Mouse (Mus musculus): ENCODE data around the gene Neurl4. TPM values are rescaled to one million over a fixed set of nuclear protein-coding genes. Genes with fewer than 3 reads are reported as not detected.

Gene Neurl4
- polyA plus RNA-seq, 1 experiment from 2014 or later = 18.7 TPM

DNA sequence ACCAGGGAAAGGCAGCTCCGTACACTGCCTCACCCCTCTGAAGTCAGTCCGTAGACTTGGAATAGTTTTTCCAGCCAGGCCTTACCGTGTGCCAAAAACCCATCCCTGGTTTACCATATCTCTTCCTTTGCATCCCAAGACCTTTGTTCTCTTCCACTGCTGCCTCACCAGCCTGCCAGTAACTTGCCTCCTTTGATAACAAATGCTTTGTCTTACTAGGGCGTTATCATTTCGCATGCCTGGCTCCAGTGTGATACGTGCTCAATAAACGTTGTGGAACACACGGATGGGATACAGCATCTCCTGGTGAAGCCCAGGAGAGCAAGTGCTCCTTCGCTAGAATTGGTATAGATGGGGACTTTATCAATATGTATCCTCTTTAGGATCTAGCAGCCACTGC, 33.5 kb upstream of the Neurl4 start:
- no peaks in the 10 kb centered on the region for H3K4me1 ChIP-seq (ENCODE audit: control insufficient read depth, insufficient read depth, low read length)
- WGBS = 77% methylated on average over 9 of the region's 9 CpGs
- H3K9me3 ChIP-seq (replicated peaks; ENCODE audit: control insufficient read depth, low read length, poor library complexity, severe bottlenecking) = no peaks in the 10 kb centered on the region
- H3K4me2 ChIP-seq (ENCODE audit: low read length) = no peak overlapping the region
- H3K9ac ChIP-seq (ENCODE audit: low read depth, low read length) = no peak overlapping the region
- no peak overlapping the region for H3K4me3 ChIP-seq (ENCODE audit: low read depth, low read length)
- no peaks in the 10 kb centered on the region for H3K27me3 ChIP-seq (ENCODE audit: control insufficient read depth, insufficient read depth, low read depth, low read length)
- no peak overlapping the region for H3K27ac ChIP-seq (ENCODE audit: low read length)
- no peak for ATAC-seq
- H3K36me3 ChIP-seq (ENCODE audit: control insufficient read depth, insufficient read depth, low read length) = no peaks in the 10 kb centered on the region

DNA sequence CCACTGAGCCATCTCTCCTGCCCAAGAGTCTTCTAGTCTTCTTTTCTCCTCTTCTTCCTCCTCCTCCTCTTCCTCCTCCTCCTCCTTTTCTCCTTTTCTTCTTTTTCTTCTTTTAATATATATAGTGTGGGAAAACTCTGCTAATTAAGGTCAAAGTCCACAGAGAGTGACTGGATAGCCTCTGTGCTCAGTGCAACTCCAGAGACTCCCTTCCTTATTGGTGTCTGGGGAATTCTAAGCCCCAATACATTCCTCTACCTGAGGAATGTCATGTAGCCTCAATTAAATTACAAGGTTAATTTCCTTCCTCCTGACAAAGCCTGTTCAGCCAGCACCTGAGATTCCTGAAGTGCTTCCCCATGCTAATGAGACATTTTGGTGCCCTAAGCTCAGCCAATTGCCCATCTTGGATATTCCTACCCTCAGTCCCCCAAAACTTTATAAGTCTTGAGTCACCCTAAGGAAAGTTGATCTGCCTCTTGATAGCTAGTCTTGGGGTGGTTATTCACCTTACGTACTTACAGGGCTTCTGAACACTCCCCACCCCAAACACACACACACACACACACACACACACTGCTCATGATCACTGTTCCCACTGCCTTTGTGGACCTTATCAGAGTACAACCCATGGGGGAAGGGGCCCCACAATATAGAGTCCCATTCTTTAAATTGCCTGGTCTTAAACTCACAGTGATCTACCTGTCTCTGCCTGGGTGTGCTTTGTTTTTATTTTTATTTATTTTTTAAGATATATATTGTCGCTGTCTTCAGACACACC, 30.4 kb upstream of the Neurl4 start:
- Histone ChIP-seq H3K9ac (ENCODE audit: low read depth, low read length) (no peak overlapping the region), H3K9me3 (replicated peaks; ENCODE audit: control insufficient read depth, low read length, poor library complexity, severe bottlenecking) (no peaks in the 10 kb centered on the region), H3K36me3 (ENCODE audit: control insufficient read depth, insufficient read depth, low read length) (no peaks in the 10 kb centered on the region), H3K4me3 (ENCODE audit: low read depth, low read length) (no peak overlapping the region), H3K4me2 (ENCODE audit: low read length) (no peak overlapping the region), H3K4me1 (ENCODE audit: control insufficient read depth, insufficient read depth, low read length) (no peaks in the 10 kb centered on the region), H3K27me3 (ENCODE audit: control insufficient read depth, insufficient read depth, low read depth, low read length) (no peaks in the 10 kb centered on the region), H3K27ac (ENCODE audit: low read length) (no peak overlapping the region)
- no peak for ATAC-seq
- 92% methylated on average over 2 of the region's 2 CpGs for WGBS

DNA sequence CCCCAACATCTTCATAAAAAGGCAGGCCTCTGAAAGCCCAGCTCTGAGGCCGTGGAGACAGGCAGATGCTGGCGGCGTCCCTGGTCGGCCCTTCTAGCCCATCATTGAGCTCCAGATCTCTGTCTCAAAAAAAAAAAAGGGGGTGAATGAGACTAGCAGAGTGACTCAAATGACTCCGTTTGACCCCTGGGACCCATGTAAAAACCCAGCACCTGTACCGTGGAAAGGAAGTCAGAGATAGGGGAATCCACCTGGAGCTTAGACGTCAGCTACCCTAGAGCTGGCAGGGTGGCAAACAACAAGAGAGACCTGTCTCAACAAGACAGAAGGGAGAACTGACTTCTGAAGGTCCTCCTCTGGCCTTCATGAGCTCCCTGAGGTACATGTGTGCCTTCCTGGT, 29.1 kb upstream of the Neurl4 start:
- 90% methylated on average over 7 of the region's 7 CpGs for WGBS
- Histone ChIP-seq H3K27me3 (ENCODE audit: control insufficient read depth, insufficient read depth, low read depth, low read length) (no peaks in the 10 kb centered on the region), H3K9ac (ENCODE audit: low read depth, low read length) (no peak overlapping the region), H3K4me3 (ENCODE audit: low read depth, low read length) (no peak overlapping the region), H3K4me1 (ENCODE audit: control insufficient read depth, insufficient read depth, low read length) (no peaks in the 10 kb centered on the region), H3K4me2 (ENCODE audit: low read length) (no peak overlapping the region), H3K9me3 (replicated peaks; ENCODE audit: control insufficient read depth, low read length, poor library complexity, severe bottlenecking) (no peaks in the 10 kb centered on the region), H3K27ac (ENCODE audit: low read length) (no peak overlapping the region), H3K36me3 (ENCODE audit: control insufficient read depth, insufficient read depth, low read length) (no peaks in the 10 kb centered on the region)
- no peak for ATAC-seq

DNA sequence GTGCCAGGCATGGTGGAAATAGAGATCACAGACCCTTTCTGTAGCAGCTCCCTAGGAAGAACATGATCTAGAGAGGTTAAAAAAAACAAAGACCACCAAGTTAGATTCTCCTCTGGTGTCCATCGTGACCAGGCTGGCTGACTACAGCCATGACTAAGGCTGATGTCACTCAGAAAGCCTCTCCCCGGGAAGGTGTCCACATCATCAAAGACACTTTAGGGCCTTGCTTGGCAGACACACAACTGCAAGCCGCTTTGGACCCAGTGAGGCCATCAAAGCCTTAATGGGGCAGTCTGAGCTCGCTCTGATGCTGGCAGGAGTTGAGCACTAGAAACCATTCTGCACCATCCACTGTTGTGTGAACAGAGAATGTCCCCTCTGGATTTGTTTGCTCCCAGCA, 28.4 kb upstream of the Neurl4 start:
- Histone ChIP-seq H3K4me2 (ENCODE audit: low read length) (no peak overlapping the region), H3K27ac (ENCODE audit: low read length) (no peak overlapping the region), H3K4me1 (ENCODE audit: control insufficient read depth, insufficient read depth, low read length) (0 out of 2 replicates have a peak, but pooled peaks cover 2% of the 10 kb centered on the region), H3K27me3 (ENCODE audit: control insufficient read depth, insufficient read depth, low read depth, low read length) (no peaks in the 10 kb centered on the region), H3K4me3 (ENCODE audit: low read depth, low read length) (no peak overlapping the region), H3K36me3 (ENCODE audit: control insufficient read depth, insufficient read depth, low read length) (no peaks in the 10 kb centered on the region), H3K9me3 (replicated peaks; ENCODE audit: control insufficient read depth, low read length, poor library complexity, severe bottlenecking) (no peaks in the 10 kb centered on the region), H3K9ac (ENCODE audit: low read depth, low read length) (no peak overlapping the region)
- 81% methylated on average over 4 of the region's 4 CpGs for WGBS
- no peak for ATAC-seq

GRCm38 (mm10) chr11:69876186-69876585, 24.7 kb upstream of the Neurl4 start:
- WGBS = 82% methylated on average over 7 of the region's 7 CpGs
- no peaks in the 10 kb centered on the region for H3K36me3 ChIP-seq (ENCODE audit: control insufficient read depth, insufficient read depth, low read length)
- no peak overlapping the region for H3K27ac ChIP-seq (ENCODE audit: low read length)
- H3K4me1 ChIP-seq (ENCODE audit: control insufficient read depth, insufficient read depth, low read length) = peaks cover 6% of the 10 kb centered on the region; the same call in 1 of the 2 replicates
- no peak overlapping the region for H3K4me2 ChIP-seq (ENCODE audit: low read length)
- H3K4me3 ChIP-seq (ENCODE audit: low read depth, low read length) = no peak overlapping the region
- no peak overlapping the region for H3K9ac ChIP-seq (ENCODE audit: low read depth, low read length)
- no peaks in the 10 kb centered on the region for H3K9me3 ChIP-seq (replicated peaks; ENCODE audit: control insufficient read depth, low read length, poor library complexity, severe bottlenecking)
- ATAC-seq = no peak
- H3K27me3 ChIP-seq (ENCODE audit: control insufficient read depth, insufficient read depth, low read depth, low read length) = no peaks in the 10 kb centered on the region; the same call in 1 of the 2 replicates

DNA sequence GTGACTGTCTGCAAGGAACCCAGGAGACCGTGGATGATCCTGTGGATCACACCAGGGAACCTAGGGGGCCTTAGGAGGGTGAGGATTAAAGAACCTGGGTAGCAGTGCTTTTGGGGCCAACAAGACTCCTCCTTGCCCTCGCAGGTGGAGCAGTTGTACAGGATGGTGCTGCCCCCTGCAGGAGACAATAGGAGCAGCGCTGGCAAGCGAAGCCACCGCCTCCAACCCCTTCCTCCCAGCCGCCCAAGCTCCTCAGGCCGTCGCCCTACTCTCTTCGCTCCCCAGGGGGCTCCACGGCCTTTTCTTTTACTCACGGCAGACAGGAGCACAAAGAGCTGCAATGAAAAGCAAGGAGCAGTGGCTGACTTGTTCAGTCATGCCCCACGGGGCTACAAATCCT, 24.0 kb upstream of the Neurl4 start:
- no peak for ATAC-seq
- 2% methylated on average over 12 of the region's 12 CpGs for WGBS
- H3K4me1 ChIP-seq (ENCODE audit: control insufficient read depth, insufficient read depth, low read length) = peaks cover 12% of the 10 kb centered on the region; the same call in 1 of the 2 replicates
- H3K4me2 ChIP-seq (ENCODE audit: low read length) = peak overlapping the region; percentile 21; the same call in 1 of the 2 replicates
- H3K27ac ChIP-seq (ENCODE audit: low read length) = no peak overlapping the region
- H3K9ac ChIP-seq (ENCODE audit: low read depth, low read length) = no peak overlapping the region
- no peaks in the 10 kb centered on the region for H3K36me3 ChIP-seq (ENCODE audit: control insufficient read depth, insufficient read depth, low read length)
- peaks cover 4% of the 10 kb centered on the region for H3K27me3 ChIP-seq (ENCODE audit: control insufficient read depth, insufficient read depth, low read depth, low read length)
- no peaks in the 10 kb centered on the region for H3K9me3 ChIP-seq (replicated peaks; ENCODE audit: control insufficient read depth, low read length, poor library complexity, severe bottlenecking)
- H3K4me3 ChIP-seq (ENCODE audit: low read depth, low read length) = 0 out of 2 replicates have a peak overlapping the region, but pooled peaks have one; percentile 4

DNA sequence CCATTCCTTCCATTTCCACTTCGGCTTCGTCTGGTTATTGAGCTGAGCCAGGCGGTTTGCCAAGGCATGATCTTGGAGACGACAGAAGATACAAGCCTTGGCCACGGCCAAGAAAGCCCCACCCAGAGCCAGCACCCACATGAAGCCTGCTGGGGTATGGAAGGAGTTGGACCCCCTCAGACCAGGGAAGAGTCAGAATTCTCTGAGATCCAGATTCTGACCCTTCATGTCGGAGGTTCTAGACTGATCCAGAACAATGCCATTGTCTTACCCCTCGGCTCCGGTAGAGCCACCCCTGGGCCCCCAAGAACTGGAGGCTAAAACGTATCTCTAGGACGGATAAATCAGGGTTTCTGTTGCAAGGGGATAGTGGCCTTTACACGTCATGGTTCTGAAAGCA, 23.0 kb upstream of the Neurl4 start, which contains the start of gene Tmem95:
Tmem95 (minus strand) TSS at position 141 of the 400 bp plus-strand sequence.
- Histone ChIP-seq H3K4me2 (ENCODE audit: low read length) (peak within 1 kb of the TSS; percentile 21; the same call in 1 of the 2 replicates), H3K4me3 (ENCODE audit: low read depth, low read length) (0 out of 2 replicates have a peak within 1 kb of the TSS, but pooled peaks have one; percentile 4), H3K27ac (ENCODE audit: low read length) (no peak within 1 kb of the TSS), H3K9me3 (replicated peaks; ENCODE audit: control insufficient read depth, low read length, poor library complexity, severe bottlenecking) (no peaks in the 10 kb centered on the region), H3K27me3 (ENCODE audit: control insufficient read depth, insufficient read depth, low read depth, low read length) (peaks cover 4% of the 10 kb centered on the region), H3K9ac (ENCODE audit: low read depth, low read length) (no peak within 1 kb of the TSS), H3K4me1 (ENCODE audit: control insufficient read depth, insufficient read depth, low read length) (peaks cover 12% of the 10 kb centered on the region; the same call in 1 of the 2 replicates), H3K36me3 (ENCODE audit: control insufficient read depth, insufficient read depth, low read length) (no peaks in the 10 kb centered on the region)
- WGBS = 91% methylated on average over 11 of the region's 11 CpGs
- no peak for ATAC-seq

- peaks cover 12% of the 10 kb centered on the region; the same call in 1 of the 2 replicates for H3K4me1 ChIP-seq (ENCODE audit: control insufficient read depth, insufficient read depth, low read length)
- no peak overlapping the region for H3K27ac ChIP-seq (ENCODE audit: low read length)
- no peak for ATAC-seq
- H3K9me3 ChIP-seq (replicated peaks; ENCODE audit: control insufficient read depth, low read length, poor library complexity, severe bottlenecking) = no peaks in the 10 kb centered on the region
- peaks cover 4% of the 10 kb centered on the region for H3K27me3 ChIP-seq (ENCODE audit: control insufficient read depth, insufficient read depth, low read depth, low read length)
- H3K4me3 ChIP-seq (ENCODE audit: low read depth, low read length) = no peak overlapping the region
- no peaks in the 10 kb centered on the region for H3K36me3 ChIP-seq (ENCODE audit: control insufficient read depth, insufficient read depth, low read length)
- no peak overlapping the region for H3K4me2 ChIP-seq (ENCODE audit: low read length)
- WGBS = 67% methylated on average over 3 of the region's 3 CpGs
- H3K9ac ChIP-seq (ENCODE audit: low read depth, low read length) = no peak overlapping the region
Observed at GRCm38 (mm10) chr11:69878399-69878798, 22.5 kb upstream of the Neurl4 start.

DNA sequence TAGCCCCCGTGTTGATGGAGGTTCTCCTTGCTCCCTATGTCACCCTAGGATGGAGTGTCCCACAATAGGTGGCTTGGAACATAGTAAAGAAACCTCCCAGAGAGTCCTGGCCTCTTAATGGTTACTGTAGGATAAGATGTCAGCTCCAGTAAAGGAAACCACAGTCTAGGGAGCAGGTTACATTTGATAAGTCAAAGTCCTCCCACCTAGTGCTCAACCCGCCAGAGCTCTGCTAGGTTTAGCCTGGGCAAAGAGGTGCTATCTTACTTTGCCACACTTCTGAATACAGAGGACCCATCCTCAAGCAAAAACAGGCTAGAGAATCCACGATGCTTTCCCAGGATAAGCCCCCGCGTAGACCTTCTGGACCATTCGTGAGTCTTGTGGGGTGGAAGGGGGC, 21.9 kb upstream of the Neurl4 start:
- H3K27me3 ChIP-seq (ENCODE audit: control insufficient read depth, insufficient read depth, low read depth, low read length) = peaks cover 4% of the 10 kb centered on the region
- H3K4me1 ChIP-seq (ENCODE audit: control insufficient read depth, insufficient read depth, low read length) = peaks cover 12% of the 10 kb centered on the region; the same call in 1 of the 2 replicates
- no peak overlapping the region for H3K27ac ChIP-seq (ENCODE audit: low read length)
- no peak overlapping the region for H3K4me2 ChIP-seq (ENCODE audit: low read length)
- H3K4me3 ChIP-seq (ENCODE audit: low read depth, low read length) = no peak overlapping the region
- H3K9ac ChIP-seq (ENCODE audit: low read depth, low read length) = no peak overlapping the region
- no peak for ATAC-seq
- no peaks in the 10 kb centered on the region for H3K36me3 ChIP-seq (ENCODE audit: control insufficient read depth, insufficient read depth, low read length)
- no peaks in the 10 kb centered on the region for H3K9me3 ChIP-seq (replicated peaks; ENCODE audit: control insufficient read depth, low read length, poor library complexity, severe bottlenecking)
- WGBS = 86% methylated on average over 6 of the region's 6 CpGs
